Mouse (Mus musculus) liver, embryonic 14.5 days (tissue): ENCODE measurements around the gene Maml3.
A peak's percentile ranks its signal among the peaks of the same experiment; 100 is the strongest.

ENCODE experiments used
- CTCF ChIP-seq: IDR thresholded peaks from 2 replicates; pipeline ENCODE4 v1.5.1; 2016; ENCODE audit warnings: antibody characterized with exemption, low read depth, control low read depth
- EP300 ChIP-seq: IDR thresholded peaks from 2 replicates; pipeline ENCODE4 v1.6.1; 2016; ENCODE audit warnings: antibody characterized with exemption, low read depth

DNA sequence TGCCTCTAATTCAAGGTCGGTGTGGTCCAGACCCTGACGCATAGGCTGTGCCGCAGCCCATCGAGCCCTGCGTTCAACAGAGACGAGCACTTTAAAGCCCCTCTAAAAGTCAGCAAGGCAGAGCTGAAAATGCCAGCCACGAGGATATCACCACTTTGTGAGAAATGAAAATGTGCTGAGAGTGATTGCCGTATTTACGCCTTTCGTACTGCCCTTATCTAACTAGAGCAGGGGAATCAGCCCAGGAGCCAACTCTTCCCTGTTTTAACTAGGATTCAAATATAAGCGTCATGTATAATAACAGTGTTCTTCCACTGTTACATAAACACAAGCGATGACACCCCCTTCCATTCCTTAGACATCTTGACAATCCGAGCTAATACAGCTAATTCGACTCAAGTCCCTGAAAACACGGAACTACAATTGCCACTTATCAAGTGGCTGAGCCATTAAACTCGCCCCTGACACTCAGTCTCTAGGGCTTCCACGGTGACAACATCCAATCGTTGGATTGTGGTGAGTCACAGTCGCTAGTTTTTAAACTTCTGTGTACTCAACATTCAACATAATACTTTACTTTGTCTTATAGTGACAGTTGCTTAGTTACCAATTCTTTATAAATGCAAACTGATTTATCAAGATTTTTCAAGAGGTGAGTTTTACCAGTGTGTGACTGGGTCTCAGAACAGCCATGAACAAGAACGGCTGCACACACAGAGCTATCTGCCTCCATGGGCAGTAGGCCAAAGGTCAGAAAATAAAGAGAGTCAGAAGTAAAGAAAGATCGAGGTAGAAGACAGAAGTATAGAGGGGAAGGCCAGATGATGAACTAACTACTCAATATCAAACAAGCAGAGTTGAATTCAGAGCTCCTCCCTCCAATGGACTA, 106.1 kb downstream of the Maml3 start:
- TF ChIP-seq CTCF (no peak), EP300 (peak; percentile 69)
